Comparison of ENCODE assay signal across 8 mouse cellular contexts in genomic region chr15:42962747-42963338, GRCm38 (mm10).
DNase-seq lines count a peak whose midpoint lies in the region; ATAC-seq and TF ChIP-seq lines count a peak whose summit lies in the region.

No protein-coding gene starts in this region.

- TF ChIP-seq CTCF in left cerebral cortex, adult 2 months (IDR thresholded peaks at IDR 0.05), result peak; percentile 87

- H3K9me3 ChIP-seq in liver, embryonic 12.5 days (replicated peaks), result no peaks in the 10 kb centered on the region
- H3K9me3 ChIP-seq in midbrain, embryonic 11.5 days (ENCODE audit: control insufficient read depth, low read length), result no peaks in the 10 kb centered on the region

- no peaks in the 10 kb centered on the region for H3K27me3 ChIP-seq in liver, embryonic 12.5 days (replicated peaks)
- no peaks in the 10 kb centered on the region for H3K27me3 ChIP-seq in midbrain, embryonic 11.5 days (ENCODE audit: control insufficient read depth, insufficient read depth, low read length)

- intact Hi-C loops in left cerebral cortex, adult 2 months (cut with DNase I), result loop anchor here (1.0 to 5.0 kb wide), 4 partner anchors 71 to 796 kb away; no protein-coding TSS in a partner anchor

- H3K4me1 ChIP-seq in liver, embryonic 12.5 days, result no peaks in the 10 kb centered on the region
- H3K4me1 ChIP-seq in midbrain, embryonic 11.5 days (ENCODE audit: control insufficient read depth, insufficient read depth, low read length), result no peaks in the 10 kb centered on the region

- H3K36me3 ChIP-seq in liver, embryonic 12.5 days, result no peaks in the 10 kb centered on the region
- no peaks in the 10 kb centered on the region for H3K36me3 ChIP-seq in midbrain, embryonic 11.5 days (ENCODE audit: control insufficient read depth, insufficient read depth, low read length)

- no peak overlapping the region for H3K4me2 ChIP-seq in liver, embryonic 12.5 days
- no peak overlapping the region; the same call in 1 of the 2 replicates for H3K4me2 ChIP-seq in midbrain, embryonic 11.5 days

- H3K4me3 ChIP-seq in liver, embryonic 12.5 days, result no peak overlapping the region
- no peak overlapping the region for H3K4me3 ChIP-seq in left cerebral cortex, adult 2 months
- no peak overlapping the region for H3K4me3 ChIP-seq in midbrain, embryonic 11.5 days (ENCODE audit: low read depth, low read length)

- WGBS in liver, embryonic 12.5 days (ENCODE audit: insufficient replicate concordance), result 22% methylated on average over 11 of the region's 11 CpGs
- 19% methylated on average over 11 of the region's 11 CpGs for WGBS in midbrain, embryonic 11.5 days

- DNase-seq in liver, result peak; percentile 23
- peak; percentile 83 for DNase-seq in forelimb bud, embryonic 11.5 days (ENCODE audit: low read depth, low spot score)
- peak; percentile 87 for DNase-seq in hindlimb bud, embryonic 11.5 days (ENCODE audit: extremely low spot score, low read depth, low spot score)
- DNase-seq in left cerebral cortex, adult 2 months (ENCODE audit: extremely low spot score in 1 of 2, low spot score in 2 of 2), result peak; percentile 37 to 47
- peak; percentile 97 for DNase-seq in midbrain, embryonic 11.5 days (ENCODE audit: low spot score, missing footprints)
- DNase-seq in right cerebral cortex, postnatal 4 days, result peak; percentile 45

- no peak overlapping the region for H3K27ac ChIP-seq in liver, embryonic 12.5 days
- no peak overlapping the region for H3K27ac ChIP-seq in left cerebral cortex, adult 2 months
- H3K27ac ChIP-seq in midbrain, embryonic 11.5 days (ENCODE audit: low read depth, low read length), result no peak overlapping the region

- no peak for ATAC-seq in liver, embryonic 12.5 days
- ATAC-seq in cerebellum, adult (ENCODE audit: insufficient number of reproducible peaks, low FRiP score, low TSS enrichment), result peak; percentile 93
- peak; percentile 84 for ATAC-seq in midbrain, embryonic 11.5 days (ENCODE audit: low FRiP score)

- no peak overlapping the region for H3K9ac ChIP-seq in liver, embryonic 12.5 days
- H3K9ac ChIP-seq in midbrain, embryonic 11.5 days (ENCODE audit: low read length), result no peak overlapping the region

Comparison
In these comparisons a context has a peak if more than half of its experiments do, and no peak if none do; other contexts are left out.
1. DNase-seq: peak in every context shown above with its lines; median percentile 97 in midbrain, embryonic 11.5 days; 87 in hindlimb bud, embryonic 11.5 days; 83 in forelimb bud, embryonic 11.5 days; 45 in right cerebral cortex, postnatal 4 days; 42 in left cerebral cortex, adult 2 months; 23 in liver.